Mouse (Mus musculus) kidney, adult 11 months (tissue): ENCODE measurements at regions not wholly inside any gene's neighbourhood (a gene's known extent, or its start where the extent isn't known, plus 50 kb on each side); places are given as distances from the start of the nearest gene placed in this dataset.
"Not testable (repeated sequence)": the region's sequence is repeated elsewhere in the genome, so short reads cannot be mapped to it uniquely, and the experiment has no call there.

ENCODE experiments used
- DNase-seq: peaks from one replicate; pipeline ENCODE4 v3.0.0; 2022

DNA sequence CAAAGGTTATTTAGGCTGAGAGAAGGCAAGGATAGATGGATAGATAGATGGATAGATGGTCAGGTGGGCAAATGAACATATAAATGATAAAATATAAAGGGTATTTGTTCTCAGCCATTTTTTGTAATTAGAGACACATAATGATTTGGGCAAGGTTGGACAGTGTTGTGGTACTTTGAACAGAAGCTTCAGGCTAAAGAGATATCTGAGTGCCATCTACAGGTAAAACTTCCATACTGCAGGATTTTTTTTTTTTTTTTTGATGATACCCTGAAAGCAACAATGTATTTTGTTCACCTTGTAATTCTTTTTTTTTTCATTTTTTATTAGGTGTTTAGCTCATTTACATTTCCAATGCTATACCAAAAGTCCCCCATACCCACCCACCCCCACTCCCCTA is 110.1 kb upstream of the Trabd2b start:
- no peak for DNase-seq

DNA sequence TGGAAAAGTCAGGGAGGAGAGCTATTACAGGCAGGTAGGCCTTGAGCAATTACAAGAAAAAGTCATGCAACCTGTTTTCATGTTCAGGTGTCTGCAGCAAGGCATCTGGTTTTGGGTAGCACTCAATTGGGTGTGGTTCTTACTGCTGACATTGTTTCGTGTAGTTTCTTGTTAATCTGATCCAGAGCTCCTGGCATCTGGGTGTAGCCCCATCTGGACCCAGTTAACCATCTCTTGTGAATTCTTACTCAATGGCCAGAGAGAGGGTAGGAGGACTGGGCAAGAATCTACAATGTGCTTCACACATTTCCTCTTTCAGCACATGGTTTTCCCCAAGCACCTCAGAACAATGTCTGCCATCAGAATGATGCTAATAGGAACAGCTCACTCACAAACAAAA is 108.0 kb upstream of the Trabd2b start:
- DNase-seq, result not testable (repeated sequence)

DNA sequence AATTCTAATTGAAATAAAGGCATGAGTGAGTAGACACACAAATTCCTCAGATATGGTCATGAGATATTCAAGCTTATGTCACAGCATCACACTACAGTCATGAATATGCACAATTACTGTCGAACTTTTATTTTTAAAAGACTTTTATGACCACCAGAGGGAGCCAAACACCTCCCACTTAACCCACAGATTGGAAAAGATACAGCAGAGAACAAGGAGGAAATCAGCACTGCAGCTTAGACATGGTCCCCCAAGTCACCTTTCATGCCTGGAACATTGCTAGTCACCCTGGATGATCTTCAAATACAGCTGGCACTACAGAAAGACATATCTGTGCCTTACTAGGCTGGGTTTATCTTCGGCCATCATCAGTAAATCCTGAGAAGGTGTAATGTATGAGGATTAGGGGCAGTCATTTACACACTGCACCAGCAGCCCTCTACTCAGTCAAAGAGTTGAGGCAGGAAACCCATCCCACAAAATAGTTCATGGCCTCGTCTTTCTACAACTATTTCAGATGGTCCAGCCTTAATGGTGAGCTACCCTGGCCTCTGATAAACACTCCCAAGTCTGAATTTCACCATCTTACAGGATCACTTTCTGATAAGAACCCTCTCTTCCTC is 106.0 kb upstream of the Trabd2b start:
- DNase-seq, result no peak

DNA sequence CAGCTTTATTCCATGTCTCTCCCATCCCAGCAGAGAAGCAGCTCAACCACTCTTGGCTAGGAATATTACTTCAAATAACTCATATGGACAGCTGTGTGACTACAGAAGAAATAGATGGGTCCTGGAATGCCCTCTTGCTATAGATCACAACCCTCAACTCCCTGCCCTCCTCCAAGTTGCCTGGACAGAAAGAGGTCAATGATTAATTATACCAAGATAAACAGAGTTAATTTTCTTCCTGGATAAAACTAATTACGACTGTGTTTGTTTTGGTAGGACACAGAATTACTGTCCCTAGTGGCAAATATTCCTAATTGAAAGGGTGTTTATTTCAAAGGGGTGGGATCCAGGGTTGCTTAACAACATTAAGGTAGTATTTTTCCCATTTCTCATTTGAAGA is 101.9 kb upstream of the Trabd2b start:
- no peak for DNase-seq

DNA sequence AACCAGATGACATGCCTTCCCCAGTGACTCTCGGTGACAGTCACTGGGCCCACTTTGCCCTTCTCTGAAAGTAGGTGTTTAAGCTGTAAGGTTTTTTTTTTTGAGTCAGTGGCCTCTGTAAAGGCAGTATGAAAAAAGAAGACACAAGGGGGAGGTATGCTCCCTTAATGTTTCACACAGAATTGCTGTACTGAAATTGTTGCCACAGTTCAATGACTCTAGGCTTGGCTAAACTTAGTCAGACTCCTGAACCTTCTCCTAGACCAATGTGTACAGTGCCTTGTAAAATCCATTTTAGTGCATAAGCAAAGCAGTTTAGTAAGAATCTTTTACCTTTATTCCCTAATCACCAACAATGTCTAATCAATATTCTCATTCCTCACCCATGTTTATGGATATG is 99.0 kb upstream of the Trabd2b start:
- no peak for DNase-seq

DNA sequence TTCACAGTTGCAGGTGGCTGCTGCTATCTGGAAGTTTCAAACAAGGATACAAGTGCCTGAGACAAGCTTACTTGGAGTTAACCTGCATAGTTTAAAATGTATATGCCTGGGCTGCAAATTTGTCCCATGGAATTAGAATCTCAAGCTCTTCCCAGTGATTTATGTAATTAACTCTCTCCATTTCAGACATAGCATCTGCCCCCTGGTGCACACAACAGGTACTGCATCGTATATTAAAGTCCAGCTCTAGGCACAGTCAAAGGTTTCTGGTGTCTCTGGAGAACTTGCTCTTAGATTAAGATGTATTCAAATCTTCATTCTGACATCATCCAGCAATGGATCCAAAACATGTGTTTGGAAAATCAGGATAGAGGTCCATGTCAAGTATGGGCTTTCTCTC is 98.0 kb upstream of the Trabd2b start:
- no peak for DNase-seq

DNA sequence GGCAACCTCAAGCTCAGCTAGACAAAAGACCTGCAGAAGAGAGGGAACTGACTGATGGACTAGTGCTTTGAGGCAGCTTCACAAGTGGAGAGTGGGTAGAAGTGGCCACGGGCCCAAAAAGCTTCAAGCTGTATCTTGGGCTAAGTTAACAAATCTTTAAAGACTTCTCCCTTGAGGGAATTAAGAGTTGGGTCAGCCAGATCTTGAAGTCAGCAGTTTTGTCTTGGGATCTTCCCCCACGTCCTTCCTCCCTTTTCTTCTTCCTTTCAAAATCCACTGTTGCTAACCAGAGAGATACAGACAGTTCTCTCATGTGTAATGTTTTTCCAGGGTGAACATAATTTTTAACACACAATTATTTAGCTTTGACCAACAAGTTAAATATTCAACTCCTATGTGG is 91.5 kb upstream of the Trabd2b start:
- DNase-seq, result peak; percentile 57

DNA sequence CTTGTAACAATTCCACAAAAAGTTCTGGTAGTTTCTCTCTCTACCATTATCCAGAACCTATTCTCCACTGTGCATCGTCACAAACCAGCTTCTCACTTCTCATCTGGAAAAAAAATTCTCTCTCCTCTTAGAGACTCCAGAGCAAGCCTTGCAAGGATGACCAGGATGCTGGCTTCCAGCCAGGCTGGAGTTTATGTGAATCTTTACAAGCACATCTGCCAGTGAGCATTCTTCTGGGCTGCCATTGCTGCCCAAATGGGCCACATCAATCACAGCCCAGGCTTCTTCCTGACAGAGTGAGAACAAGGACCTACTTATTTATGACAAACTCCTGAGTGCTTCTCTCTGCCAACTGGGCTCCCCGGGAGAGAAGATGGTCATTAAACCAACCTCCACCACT is 91.0 kb upstream of the Trabd2b start:
- DNase-seq, result peak; percentile 53

DNA sequence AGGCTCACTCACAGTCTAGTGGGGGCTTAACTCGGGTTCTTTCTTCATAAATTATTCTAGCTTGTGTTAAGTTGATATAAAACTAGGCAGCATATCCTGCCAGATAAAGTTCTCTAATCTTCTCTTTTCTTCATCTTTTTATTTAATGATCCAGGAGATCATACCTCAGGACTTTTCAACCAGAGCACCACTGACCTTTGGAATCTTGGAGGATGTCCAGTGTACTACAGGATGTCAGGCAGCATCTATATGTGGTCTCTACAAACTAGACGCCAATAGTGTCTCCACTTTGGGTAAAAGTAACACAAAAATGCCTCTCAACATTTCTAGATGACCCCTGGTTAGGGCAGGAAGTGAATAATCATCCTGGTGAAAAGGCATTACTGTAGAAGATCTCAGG is 89.4 kb upstream of the Trabd2b start:
- DNase-seq, result no peak

DNA sequence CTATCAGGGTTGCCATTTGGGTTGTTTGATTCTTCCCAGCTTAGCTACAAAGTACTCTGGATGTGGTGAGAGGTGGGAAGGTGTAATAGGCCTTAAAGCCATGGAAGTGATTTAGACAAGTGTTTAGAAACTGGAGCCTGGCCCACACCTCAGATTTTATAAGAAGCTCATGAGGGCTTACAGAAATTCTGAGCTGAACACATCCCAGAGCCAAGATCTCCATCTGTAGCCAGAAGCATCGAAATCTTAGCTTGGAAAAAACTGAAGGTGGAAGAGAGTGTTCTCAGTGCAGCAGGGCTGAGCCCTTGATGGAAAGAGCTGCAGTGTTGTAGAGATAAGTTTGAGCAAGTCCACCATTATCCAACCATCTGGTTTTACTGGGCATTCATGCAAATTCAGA is 86.4 kb upstream of the Trabd2b start:
- no peak for DNase-seq

DNA sequence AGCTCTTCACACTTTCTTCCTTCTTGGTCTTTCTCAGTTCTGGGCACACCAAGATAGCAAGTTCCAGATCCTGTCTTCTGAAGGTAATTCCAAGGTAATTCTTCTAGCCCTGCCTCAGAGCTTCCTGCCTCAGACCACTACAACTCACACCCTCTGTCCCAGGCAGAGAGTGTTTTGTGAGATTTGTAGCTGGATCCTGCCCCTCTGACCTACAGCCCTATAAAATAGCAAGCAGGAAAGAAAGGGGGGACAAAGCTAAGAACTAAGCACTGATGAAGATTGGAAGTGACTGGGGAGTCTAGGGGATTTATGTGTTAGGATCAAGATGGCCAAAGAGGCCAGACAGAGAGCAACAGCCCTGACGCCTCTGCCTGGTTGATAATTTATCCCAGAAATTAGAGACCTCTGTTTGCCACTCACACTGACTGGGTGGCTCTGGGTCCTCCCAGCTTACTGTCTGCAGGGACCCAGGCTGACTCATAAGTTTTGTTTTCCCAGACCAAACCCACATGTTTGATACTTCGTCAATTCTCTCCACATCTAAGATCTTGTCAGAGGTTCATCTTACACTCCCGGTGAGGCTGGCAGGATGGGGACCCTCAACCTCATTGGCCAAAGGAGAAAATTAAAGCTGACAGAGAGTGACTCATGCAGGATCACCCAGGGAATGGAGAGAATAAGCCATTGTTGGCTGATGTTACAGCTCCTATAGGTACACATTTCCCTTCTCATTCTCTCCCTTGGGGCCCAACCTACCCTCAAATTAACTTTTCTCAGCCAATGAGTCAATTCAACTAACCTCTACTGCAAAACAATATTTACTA is 84.8 kb upstream of the Trabd2b start:
- DNase-seq, result no peak

DNA sequence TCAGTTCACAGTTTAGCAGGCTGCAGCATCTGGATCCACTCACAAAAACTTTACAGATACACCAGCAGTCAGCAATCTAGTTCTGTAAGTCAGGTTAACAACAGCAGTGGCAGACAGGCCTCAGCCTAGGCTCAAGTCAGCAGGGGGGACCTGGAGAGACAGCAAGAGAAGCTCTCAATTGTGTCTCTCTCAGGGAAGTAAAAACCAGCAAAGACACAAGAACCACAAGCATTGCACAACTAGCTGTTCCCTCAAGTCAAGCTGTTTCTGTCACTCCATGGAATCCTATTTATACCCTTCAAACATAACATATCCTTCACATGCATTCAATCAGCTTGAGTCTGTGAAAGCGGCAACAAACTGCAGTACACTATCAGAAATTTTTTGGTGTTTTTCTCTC is 76.5 kb upstream of the Trabd2b start:
- no peak for DNase-seq

DNA sequence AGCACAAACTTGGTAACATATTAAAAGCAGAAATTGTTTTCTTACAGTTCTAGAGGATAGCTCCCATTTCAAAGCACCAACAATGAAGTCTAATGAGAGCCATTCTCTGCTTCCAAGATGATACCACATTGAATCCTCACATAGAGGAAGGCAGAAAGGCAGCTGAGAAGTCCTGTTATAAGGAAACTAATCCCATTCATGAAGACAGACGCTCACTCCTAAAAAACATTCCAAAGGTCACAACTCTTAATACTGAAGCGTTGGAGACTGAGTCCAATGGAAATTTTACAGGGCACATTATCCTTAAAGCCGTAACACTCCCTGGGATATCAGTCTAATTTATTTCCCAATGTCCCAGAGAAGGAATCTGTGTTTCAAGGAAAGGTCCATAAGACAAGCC is 75.4 kb upstream of the Trabd2b start:
- DNase-seq, result no peak

DNA sequence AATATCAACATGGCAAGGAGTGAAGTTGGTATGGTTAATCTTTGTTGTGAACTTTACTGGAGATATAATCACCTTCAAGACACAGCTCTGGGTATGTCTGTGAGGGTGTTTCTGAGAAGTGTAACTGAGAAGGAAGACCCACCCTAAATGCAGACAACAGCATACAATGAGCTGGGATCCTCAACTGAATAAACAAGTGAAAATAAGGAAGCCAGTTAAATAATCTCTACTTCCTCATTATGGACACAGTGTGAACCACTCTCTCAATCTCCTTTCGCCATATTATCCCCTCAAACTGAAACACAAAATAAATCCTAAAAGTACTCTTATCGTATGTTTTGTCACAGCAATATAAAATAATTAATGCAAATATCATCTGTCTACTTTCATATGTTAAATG is 71.7 kb upstream of the Trabd2b start:
- DNase-seq, result no peak

DNA sequence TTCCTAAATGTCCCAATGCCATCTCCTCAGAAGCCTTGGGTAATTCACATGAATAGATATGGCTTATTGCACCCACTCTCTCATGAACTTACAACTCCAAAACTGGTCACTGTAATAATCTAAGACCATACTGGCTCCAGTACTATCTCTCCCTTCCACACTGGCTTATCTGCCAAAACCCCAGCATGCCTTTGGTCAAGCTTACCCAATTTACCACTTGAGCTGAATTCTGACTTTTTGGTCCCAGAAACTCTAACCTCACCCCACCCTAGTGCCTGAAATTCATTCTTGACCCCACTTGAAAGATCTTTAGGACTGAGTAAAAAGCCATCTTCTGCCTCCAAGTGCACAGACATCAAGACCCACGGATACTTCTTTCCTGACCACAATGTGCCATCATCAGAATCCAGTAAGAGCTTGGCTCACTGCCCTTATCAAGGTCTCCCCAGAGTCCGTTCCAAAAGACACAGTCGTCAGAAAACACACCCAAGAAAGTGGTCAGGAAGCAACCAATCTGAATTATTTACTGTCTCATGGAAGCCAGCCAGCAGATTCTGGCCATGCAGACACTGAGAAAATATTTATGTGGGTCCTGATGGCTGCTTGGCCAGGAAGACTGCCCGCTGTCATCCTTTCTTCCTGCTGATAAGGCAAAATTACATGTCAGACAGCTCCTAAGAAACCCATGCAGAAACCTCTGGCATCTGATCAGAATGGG is 70.3 kb upstream of the Trabd2b start:
- DNase-seq, result peak; percentile 30

DNA sequence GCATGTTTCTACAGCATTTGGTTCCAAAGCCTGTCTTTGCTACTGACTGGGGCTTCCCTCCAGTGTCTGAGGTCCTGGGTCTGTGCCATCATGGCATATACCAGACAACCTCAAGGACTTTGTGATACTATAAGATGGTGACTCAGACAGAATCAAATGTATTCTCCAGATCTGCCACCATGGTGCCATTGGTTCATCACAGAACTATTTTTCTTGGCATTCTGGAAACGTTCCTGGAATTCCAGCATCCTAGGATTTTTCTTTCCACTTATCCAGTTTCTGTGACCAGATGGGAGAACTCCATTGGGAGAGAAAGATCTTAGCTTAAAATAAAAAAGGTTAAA is 69.8 kb upstream of the Trabd2b start:
- DNase-seq, result no peak

DNA sequence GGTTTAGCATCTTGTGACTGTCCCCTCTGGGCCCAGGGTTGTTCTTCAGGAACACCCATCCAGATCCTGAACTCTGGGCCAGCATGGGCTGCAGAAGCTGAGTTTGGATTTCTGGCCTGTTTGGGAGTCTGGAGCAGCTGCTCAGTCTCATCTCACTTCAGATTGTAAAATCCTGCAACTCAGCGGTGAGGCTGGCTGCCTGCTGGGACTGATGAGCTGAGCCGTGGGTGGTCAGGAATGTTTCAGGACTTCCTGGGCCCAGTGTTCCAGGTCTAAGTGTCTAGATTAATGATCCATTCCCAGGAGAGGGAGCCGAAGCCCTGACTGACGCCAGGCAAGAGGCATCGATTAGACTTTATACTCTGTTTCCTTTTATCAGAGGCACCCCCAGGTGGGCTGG is 66.7 kb upstream of the Trabd2b start:
- peak; percentile 86 for DNase-seq

DNA sequence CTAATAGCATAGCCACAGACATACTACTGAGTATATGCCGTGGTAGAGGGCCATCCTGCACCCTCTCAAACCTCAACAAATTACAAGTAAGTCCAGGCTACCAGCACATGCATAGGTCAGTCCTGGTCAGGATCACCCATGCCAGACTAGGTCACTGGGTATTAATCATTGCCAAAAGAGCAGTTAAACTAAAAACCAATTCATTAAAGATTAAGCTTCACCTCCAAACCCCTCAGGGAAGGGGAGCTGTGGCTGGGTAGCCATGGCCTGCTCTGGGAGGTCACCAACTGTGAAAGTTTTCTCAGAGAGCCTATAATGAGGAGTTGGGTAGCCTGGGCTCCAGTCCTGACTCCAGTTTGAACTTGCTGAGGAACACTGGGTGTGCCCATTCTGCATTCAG is 61.4 kb upstream of the Trabd2b start:
- peak; percentile 93 for DNase-seq

DNA sequence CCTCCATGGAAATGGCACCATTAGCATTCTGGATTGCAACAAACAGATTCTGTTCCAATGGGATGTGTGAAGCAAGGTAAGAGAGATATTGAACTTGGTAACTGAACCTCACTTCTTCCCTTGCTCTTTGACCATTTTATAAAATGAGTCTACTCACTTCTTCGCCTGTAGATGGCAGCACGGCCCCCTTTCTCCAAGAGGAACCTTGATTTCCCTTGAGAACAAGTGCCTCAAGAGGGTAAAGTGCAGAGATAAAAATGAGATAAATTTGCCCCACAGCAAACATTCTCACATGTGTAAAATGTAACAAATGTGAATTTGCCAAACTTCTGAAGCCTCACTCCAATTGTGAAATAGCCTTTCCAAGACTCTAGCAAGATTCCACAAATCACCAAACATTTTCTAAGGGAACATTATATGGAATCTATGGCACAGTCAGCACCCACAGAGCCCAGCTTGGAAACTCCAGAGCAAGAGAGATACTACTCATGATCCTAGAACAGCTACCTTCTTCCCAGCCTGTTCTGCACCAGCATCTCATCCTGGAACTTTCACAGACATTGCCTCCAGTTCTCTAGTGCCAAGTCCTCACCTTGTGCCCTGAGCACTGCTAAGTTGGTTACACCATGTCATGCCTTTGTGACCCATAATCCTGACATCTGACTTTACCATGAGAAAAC is 60.3 kb upstream of the Trabd2b start:
- peak; percentile 54 for DNase-seq

DNA sequence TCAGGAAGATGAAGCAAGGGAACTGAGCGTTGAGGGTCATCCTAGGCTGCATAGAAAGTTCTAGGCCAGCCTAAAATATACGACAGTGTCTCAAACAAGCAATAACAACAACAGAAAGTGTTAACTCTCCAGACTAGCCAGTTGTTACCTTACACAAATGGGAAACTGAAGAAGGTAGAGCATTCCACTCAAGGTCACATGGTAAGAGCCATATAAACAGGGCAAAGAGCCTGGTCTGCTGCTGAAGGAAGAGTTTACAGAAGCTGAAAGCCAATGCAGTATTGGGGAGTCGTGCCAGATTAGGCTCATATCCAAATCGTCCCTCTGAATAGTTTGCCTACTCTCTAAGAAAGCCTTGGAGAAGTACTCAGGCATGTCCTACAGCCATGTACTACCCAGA is 59.6 kb upstream of the Trabd2b start:
- no peak for DNase-seq

DNA sequence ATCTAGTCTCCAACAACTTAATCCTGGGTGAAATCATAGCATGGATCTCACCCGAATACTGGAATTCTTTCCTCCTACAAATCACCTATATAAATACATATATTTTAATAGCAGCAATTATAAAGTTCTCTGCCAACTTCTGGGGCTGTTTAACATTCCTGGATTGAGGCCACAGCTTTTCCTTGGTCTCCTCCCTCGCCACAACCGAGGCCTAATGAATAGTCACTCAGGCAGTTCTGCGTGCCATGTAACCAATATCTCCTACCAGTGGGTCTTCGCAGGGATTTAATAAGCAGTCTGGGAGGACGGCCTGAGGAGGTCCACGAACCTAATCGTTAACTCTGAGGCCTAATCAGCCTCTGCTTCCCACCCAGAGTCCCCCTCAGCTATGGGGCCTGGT is 56.9 kb upstream of the Trabd2b start:
- no peak for DNase-seq

DNA sequence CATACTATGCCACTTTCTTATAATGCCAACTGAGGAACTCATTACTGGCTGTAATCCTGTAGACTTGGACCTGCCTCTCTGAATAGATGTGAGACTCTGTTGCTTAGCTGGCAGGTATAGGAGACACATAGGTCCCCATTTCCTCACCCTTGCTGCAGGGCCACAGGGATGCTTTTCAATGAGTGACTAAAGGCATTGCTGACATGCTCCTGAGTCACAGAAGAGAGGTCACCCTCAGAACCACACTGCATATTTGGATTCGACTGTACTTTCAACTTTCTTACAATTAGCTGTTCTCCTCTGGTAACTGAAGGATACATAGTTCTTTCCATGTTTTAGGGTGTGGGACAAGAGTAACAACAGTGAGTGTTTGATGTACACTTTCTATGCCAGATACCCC is 55.2 kb upstream of the Trabd2b start:
- no peak for DNase-seq

DNA sequence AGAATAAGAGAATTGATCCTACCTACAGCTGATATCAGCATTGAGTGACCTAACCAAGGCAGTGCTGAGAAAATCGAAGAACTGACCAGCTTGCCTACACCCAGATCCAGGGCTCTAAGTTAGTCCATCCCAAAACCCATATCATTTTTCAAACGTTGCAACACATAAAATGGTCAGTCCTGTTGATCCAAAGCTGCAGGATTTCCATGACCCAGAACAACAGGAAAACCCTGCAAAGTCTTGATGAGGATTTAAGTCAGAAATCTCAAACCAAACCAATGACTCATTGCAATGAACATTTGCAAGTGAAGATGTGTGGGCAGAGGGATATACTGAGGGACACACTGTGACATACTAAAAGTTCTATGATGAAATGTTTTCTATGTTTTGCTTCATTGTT is 53.5 kb upstream of the Trabd2b start:
- DNase-seq, result no peak
